Mouse (Mus musculus): Measurements from ENCODE around the gene Crabp2. TPM values are rescaled to one million over a fixed set of nuclear protein-coding genes. Genes with fewer than 3 reads are reported as not detected.
A peak's percentile ranks its signal among the peaks of the same experiment; 100 is the strongest.

Crabp2 gene
- total RNA-seq (2015), result not detected in 2 replicates
- total RNA-seq (2017), result not detected in 2 replicates

DNA sequence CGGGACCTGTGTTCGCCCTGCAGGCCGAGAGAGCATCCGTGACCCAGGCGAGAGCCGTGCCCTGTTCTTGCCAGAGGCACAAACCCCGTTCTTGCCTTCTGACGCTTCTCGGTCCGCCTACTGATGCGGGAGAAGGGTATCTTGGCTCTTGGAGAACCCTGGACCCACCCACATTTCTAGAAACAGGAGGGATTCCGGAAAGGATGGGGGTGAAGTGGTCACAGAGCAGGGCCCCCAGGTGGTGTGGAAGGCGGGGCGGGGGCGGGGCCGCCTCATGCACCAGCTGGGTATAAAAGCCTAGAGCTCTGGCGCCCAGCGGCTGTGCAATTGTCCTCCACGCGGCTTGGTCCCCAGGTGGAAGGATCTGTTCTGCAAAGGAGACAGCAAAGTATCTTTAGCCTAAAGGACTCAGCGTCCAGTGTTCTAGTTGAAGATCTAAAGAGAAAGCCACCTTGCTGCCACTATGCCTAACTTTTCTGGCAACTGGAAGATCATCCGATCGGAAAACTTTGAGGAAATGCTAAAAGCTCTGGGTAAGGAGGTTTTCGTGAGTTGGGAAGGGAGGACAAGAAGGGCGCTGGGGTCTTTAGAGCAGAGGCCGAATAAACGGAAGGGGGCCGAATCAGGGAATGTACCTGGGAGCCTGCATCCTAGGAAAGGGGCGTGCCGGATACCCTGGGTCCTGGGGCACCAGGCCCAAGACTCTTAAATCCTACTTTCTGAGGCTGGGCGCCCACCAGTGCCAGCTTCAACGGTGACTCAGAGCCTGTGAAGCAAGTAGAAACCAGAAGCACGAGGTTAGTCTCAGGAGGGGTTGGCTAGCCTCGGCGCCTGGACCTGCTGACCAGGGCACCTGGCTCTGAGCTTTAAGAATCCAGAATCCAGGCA, at the start of gene Crabp2:
Gene Crabp2 (plus strand): TSS at position 289 of the 888 bp plus-strand sequence.
- peak; percentile 29 for ATAC-seq (replicated peaks; ENCODE audit: poor library complexity)

DNA sequence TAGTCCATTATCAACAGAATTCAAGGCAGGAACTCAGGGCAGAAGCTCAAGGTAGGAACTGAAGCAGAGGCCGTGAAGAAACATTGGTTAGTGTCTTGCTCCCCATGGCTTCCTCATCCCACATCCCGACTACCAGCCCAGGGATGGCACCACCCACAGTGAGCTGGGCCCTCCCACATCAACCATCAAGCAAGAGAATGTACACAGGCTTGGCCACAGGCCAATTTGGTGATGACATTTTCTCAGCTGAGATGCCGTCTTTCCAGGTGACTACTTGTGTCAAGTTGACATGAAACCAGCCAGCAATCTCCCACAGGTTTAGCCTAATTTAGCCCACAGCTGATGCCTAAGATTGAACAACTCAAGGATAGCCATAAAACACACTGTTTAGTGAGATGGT, 49.2 kb upstream of the Crabp2 start:
- no peak for ATAC-seq (replicated peaks; ENCODE audit: poor library complexity)

GRCm38 (mm10) chr3:87899776-87900175, 48.7 kb upstream of the Crabp2 start:
- ATAC-seq (replicated peaks; ENCODE audit: poor library complexity), result no peak

GRCm38 (mm10) chr3:87901036-87901624, 47.3 kb upstream of the Crabp2 start:
- peak; percentile 79 for ATAC-seq (replicated peaks; ENCODE audit: poor library complexity)

DNA sequence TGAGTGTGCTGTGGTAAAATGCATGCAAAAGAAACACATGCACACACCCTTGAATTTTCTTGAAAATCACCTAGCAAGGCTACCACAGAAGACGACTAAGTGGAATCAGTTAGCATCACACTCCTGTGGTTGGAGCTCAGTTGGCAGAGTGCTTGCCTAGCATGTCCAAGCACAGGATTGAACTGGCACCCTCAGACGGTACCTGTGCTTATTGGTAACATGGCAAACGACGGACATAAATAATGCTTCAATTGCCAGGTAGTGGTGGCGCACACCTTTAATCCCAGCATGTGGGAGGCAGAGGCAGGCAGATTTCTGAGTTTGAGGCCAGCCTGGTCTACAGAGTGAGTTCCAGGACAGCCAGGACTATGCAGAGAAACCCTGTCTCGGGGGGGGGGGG, 46.5 kb upstream of the Crabp2 start:
- ATAC-seq (replicated peaks; ENCODE audit: poor library complexity), result 0 out of 2 replicates have a peak, but pooled peaks have one; percentile 2

GRCm38 (mm10) chr3:87903821-87904220, 44.6 kb upstream of the Crabp2 start:
- no peak for ATAC-seq (replicated peaks; ENCODE audit: poor library complexity)

DNA sequence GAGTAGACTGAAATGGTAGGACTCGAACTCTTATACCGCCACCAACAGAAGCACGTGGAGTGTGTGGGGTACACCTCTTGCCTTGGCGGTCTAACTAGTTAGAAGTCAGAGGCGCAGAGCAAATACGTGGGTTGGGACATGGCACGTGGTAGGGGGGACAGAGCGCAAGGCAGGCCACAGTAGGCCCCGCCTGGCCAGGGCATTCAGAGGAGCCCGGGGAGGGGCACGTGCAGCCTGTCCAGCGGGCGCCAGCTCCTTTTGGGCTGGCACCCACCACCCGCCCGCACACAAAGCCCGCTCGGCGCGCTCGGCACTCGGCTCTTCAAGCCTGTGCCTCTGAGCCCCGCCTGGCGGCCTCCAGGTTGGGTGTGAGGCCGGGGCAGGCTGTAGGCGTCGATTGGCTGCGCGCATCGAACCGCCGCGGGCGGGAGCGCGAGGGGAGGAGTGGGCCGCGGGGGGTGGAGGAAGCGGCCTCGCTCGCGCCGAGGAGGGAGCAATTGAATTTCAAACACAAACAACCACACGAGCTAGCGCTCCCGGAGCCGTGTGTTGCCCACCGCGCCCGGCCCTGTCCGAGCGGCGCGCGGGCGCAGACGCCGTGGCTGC, 42.5 kb upstream of the Crabp2 start, which contains the start of gene Hdgf:
Gene Hdgf (plus strand): TSS at position 442 of the 606 bp plus-strand sequence.
- ATAC-seq (replicated peaks; ENCODE audit: poor library complexity), result peak; percentile 70

- no peak for ATAC-seq (replicated peaks; ENCODE audit: poor library complexity)
These were observed 41.9 kb upstream of the Crabp2 start for GRCm38 (mm10) chr3:87906601-87906980.

GRCm38 (mm10) chr3:87906981-87907857, 41.2 kb upstream of the Crabp2 start:
- ATAC-seq (replicated peaks; ENCODE audit: poor library complexity), result no peak

DNA sequence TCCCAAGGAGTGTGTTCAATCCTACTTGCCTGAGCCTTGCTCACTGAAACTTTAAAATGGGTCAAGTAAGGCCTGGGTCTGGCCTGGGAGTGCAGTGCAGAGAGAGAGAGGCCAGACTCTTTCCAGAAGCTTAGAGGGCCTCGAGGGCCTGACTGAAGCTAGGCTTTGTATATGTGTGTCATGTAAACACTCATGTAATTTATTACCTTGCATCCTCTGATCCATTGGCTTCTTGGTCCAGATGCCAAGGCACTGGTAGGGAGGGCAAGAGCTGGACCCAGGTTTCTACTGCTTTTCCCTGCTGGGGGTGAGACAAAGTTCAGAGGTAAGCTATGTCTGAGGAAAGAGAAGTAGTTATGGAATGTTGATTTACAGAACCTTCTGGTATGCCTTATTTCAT, 40.6 kb upstream of the Crabp2 start:
- ATAC-seq (replicated peaks; ENCODE audit: poor library complexity), result no peak

DNA sequence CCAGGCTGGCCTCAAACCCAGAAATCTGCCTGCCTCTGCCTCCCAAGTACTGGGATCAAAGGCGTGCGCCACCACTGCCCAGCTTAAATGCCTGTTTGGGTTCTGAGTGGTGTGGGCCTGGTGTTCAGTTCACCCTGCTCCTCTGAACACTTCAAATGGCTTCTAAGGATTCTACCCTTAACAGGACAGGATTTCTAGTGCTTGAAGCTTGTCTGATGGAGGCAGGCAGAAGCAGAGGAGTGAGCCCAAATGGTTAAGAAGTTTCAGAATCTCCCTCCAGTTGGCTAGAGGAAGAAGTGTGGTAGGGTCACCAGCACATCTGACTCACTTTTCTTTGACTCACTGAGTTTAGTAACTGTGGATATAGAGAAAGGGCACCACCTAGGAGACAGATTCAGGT, 39.1 kb upstream of the Crabp2 start:
- no peak for ATAC-seq (replicated peaks; ENCODE audit: poor library complexity)

GRCm38 (mm10) chr3:87909874-87910273, 38.6 kb upstream of the Crabp2 start:
- ATAC-seq (replicated peaks; ENCODE audit: poor library complexity), result no peak

DNA sequence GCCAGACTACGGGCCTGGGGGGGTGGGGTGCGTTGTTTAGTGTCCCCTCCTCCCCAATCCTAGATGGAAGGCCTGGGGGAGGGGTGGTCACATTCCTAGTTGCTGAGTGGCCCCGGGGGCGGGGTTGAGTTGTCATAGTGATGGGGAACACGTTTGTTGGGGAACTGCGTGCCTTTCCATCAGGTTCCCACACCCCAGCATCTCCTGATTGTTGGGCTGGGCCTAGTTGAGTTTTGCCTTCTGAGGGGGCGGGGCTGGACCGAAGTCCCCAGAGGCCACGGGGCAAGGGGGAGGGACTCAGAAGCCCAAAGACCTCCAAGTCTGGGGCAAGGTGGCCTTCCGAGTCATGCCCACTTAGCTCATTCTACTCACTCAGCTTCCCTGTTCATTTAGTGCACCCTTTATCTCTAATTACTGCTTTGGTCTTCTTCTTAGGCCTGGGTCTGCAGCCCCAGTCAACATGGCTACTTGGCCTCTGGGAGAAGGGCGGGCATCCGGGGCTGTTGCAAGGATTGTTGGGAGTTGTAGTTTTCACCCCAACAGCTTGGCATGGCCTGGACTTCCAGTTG, 37.8 kb upstream of the Crabp2 start:
- ATAC-seq (replicated peaks; ENCODE audit: poor library complexity), result no peak

- no peak for ATAC-seq (replicated peaks; ENCODE audit: poor library complexity)
These were observed 35.0 kb upstream of the Crabp2 start for GRCm38 (mm10) chr3:87913491-87913890.

GRCm38 (mm10) chr3:87913891-87914290, 34.6 kb upstream of the Crabp2 start:
- ATAC-seq (replicated peaks; ENCODE audit: poor library complexity), result no peak

DNA sequence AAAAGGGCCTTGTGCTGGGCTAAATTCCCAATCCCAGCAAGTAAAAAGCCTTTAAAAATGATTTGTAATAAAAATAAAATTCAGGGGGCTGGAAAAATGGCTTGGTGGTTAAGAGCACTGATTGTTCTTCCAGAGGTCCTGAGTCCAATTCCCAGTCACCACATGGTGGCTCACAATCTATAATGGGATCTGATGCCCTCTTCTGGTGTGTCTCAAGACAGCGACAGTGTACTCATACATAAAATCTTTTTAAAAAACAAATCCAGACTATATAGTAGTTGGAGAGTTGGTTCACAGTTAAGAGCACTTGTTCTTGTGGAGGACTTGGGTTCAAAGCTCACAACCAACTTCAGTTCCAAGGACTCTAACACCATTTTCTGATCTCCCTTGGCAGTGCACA, 31.5 kb upstream of the Crabp2 start:
- ATAC-seq (replicated peaks; ENCODE audit: poor library complexity), result no peak

- ATAC-seq (replicated peaks; ENCODE audit: poor library complexity), result no peak
These were observed 29.9 kb upstream of the Crabp2 start for GRCm38 (mm10) chr3:87918551-87918950.

DNA sequence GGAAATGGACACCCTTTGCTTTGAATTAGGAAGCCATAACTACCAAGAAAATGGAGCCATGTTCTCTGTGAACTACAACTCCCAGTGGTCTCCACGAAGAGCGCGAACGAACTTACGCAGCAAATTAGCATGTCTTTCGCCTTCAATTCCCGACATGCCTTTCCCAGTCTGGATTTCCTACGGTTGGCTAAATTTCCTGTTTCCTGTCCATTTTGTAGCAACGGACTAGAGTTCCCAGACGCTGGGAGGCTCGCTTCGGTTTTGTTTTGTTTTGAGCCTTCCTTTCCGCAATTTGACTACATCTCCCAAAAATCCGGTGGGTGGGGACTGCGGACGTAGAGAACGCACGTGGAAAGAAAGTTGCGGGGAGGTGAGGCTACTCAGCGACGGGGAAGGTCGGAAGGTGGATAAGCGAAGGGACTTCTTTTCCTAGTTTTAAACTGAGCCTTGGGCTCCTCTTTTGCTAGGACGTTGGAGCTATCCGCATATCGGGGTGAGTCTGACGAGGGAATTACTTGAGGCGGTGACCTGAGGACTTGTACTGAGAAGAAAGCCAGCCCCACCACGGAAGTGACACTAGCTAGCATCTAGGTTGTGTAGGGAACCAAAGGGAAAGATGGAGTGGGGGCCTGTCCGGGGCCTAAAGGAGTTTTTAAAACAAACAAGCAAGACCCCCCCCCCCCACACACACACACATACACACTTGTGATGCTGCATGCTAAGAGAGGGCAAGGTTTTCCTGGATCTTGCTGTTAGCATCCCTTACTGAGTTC, 28.9 kb upstream of the Crabp2 start, which contains the start of gene Mrpl24:
Gene Mrpl24 (plus strand): TSS at position 171 of the 773 bp plus-strand sequence.
- ATAC-seq (replicated peaks; ENCODE audit: poor library complexity), result peak; percentile 80

GRCm38 (mm10) chr3:87920270-87920943, 28.1 kb upstream of the Crabp2 start:
- ATAC-seq (replicated peaks; ENCODE audit: poor library complexity), result no peak

Measured in megakaryocyte progenitor cell, adult 5-6 weeks (primary cell).